Mouse (Mus musculus): ENCODE measurements around the gene Pisd. TPM values are rescaled to one million over a fixed set of nuclear protein-coding genes. Genes with fewer than 3 reads are reported as not detected.

Gene Pisd
- polyA plus RNA-seq, 1 experiment from 2014 or later = 78.0 TPM

Other genes starting within 250 kb of the Pisd start
- gene Yes1, start 174.5 kb downstream of the Pisd start, polyA plus RNA-seq (2016; fragmentation: Nextera tagmentation; extraction: Ambion mirVana) = 32.0 and 32.6 TPM in 2 replicates
- gene Gm20671, start 41.5 kb upstream of the Pisd start, polyA plus RNA-seq (2016; fragmentation: Nextera tagmentation; extraction: Ambion mirVana) = not detected in 2 replicates
- gene Prr14l, start 68.6 kb upstream of the Pisd start, polyA plus RNA-seq (2016; fragmentation: Nextera tagmentation; extraction: Ambion mirVana) = 15.2 and 21.1 TPM in 2 replicates
- 34.2 and 37.4 TPM in 2 replicates for gene Depdc5, start 78.1 kb upstream of the Pisd start, polyA plus RNA-seq (2016; fragmentation: Nextera tagmentation; extraction: Ambion mirVana)
- 507 and 538 TPM in 2 replicates for gene Ywhah, start 233.2 kb upstream of the Pisd start, polyA plus RNA-seq (2016; fragmentation: Nextera tagmentation; extraction: Ambion mirVana)

Measured in neural tube, embryonic 12.5 days (tissue).